19 mouse cellular contexts compared by ENCODE assay signal in the genomic region with DNA sequence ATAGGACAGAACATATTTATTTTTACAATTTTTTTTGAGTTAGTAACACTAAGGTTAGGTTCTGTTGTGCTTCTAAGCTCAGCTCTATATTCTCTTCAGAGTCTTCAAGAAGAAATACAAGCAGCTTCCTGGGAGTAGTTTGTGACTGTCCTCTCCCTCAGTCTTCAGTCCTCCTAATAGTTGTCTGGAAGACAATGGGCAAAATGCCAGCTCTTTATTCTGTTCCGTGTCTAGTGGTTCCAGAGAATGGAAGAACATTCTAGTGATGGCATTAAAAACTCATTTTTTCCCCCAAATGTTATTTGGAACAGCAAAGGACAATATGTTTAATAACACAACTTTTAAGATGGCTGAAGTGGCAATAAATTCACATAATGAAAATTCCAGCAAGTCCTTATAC.
A peak's percentile ranks its signal among the peaks of the same experiment; 100 is the strongest.
DNase-seq lines count a peak whose midpoint lies in the region; ATAC-seq and TF ChIP-seq lines count a peak whose summit lies in the region.
"Had no signal": no experiment of that assay in that cellular context is flagged by ENCODE, and none has a peak within 500 bp of the region (broad histone marks: within the 10 kb centered on the region; RNA-seq: fewer than 3 reads in every experiment).

No protein-coding gene starts in this region.

- no peak overlapping the region for H3K27ac ChIP-seq in forebrain, embryonic 14.5 days (ENCODE audit: low read depth, low read length)
- H3K27ac ChIP-seq in forebrain, embryonic 15.5 days (replicated peaks): no peak overlapping the region
- H3K27ac ChIP-seq in layer of hippocampus, adult 2 months: peak overlapping the region; percentile 49
- no peak overlapping the region for H3K27ac ChIP-seq in midbrain, postnatal 0 days (ENCODE audit: low read depth, low read length)
- no peak overlapping the region for H3K27ac ChIP-seq in midbrain, embryonic 16.5 days (ENCODE audit: low read length)
- H3K27ac ChIP-seq in neural tube, embryonic 15.5 days (replicated peaks): no peak overlapping the region
- H3K27ac ChIP-seq: embryonic facial prominence, embryonic 12.5 days; forebrain, embryonic 10.5 days had no signal

- WGBS in forebrain, embryonic 14.5 days: 12% methylated on average over 1 of the region's 1 CpGs
- WGBS in forebrain, embryonic 15.5 days: 24% methylated on average over 1 of the region's 1 CpGs
- WGBS in midbrain, postnatal 0 days: 31% methylated on average over 1 of the region's 1 CpGs
- 36% methylated on average over 1 of the region's 1 CpGs for WGBS in midbrain, embryonic 16.5 days
- WGBS in neural tube, embryonic 15.5 days: 16% methylated on average over 1 of the region's 1 CpGs

- H3K9ac ChIP-seq in forebrain, embryonic 14.5 days (ENCODE audit: low read length): no peak overlapping the region
- no peak overlapping the region for H3K9ac ChIP-seq in forebrain, embryonic 15.5 days (replicated peaks)
- H3K9ac ChIP-seq in midbrain, postnatal 0 days (replicated peaks; ENCODE audit: low read length, poor library complexity, severe bottlenecking): no peak overlapping the region
- H3K9ac ChIP-seq in midbrain, embryonic 16.5 days (ENCODE audit: low read depth, low read length): no peak overlapping the region
- H3K9ac ChIP-seq in neural tube, embryonic 15.5 days (replicated peaks): no peak overlapping the region
- H3K9ac ChIP-seq: embryonic facial prominence, embryonic 12.5 days had no signal

- peaks cover 11% of the 10 kb centered on the region for H3K4me1 ChIP-seq in forebrain, embryonic 14.5 days (ENCODE audit: control insufficient read depth, insufficient read depth, low read length)
- H3K4me1 ChIP-seq in forebrain, embryonic 15.5 days: peaks cover 16% of the 10 kb centered on the region
- peaks cover 6% of the 10 kb centered on the region; the same call in 1 of the 2 replicates for H3K4me1 ChIP-seq in midbrain, postnatal 0 days (ENCODE audit: insufficient read depth, low read length)
- peaks cover 19% of the 10 kb centered on the region for H3K4me1 ChIP-seq in midbrain, embryonic 16.5 days (ENCODE audit: control insufficient read depth, insufficient read depth, low read length)
- H3K4me1 ChIP-seq in neural tube, embryonic 15.5 days: peaks cover 31% of the 10 kb centered on the region
- H3K4me1 ChIP-seq: megakaryocyte, embryonic 14.5 days had no signal

- H3K36me3 ChIP-seq in forebrain, embryonic 14.5 days (ENCODE audit: control insufficient read depth, insufficient read depth, low read length): no peaks in the 10 kb centered on the region
- H3K36me3 ChIP-seq in forebrain, embryonic 15.5 days: no peaks in the 10 kb centered on the region
- no peaks in the 10 kb centered on the region for H3K36me3 ChIP-seq in midbrain, postnatal 0 days (ENCODE audit: insufficient read depth, low read length)
- no peaks in the 10 kb centered on the region for H3K36me3 ChIP-seq in midbrain, embryonic 16.5 days (ENCODE audit: control insufficient read depth, insufficient read depth, low read length)
- no peaks in the 10 kb centered on the region for H3K36me3 ChIP-seq in neural tube, embryonic 15.5 days
- H3K36me3 ChIP-seq: embryonic facial prominence, embryonic 12.5 days had no signal

- H3K4me3 ChIP-seq in forebrain, embryonic 14.5 days (ENCODE audit: low read depth, low read length): no peak overlapping the region
- H3K4me3 ChIP-seq in forebrain, embryonic 15.5 days: no peak overlapping the region
- H3K4me3 ChIP-seq in layer of hippocampus, adult 2 months: no peak overlapping the region
- no peak overlapping the region for H3K4me3 ChIP-seq in midbrain, postnatal 0 days (ENCODE audit: low read depth, low read length)
- H3K4me3 ChIP-seq in midbrain, embryonic 16.5 days (ENCODE audit: low read depth, low read length): no peak overlapping the region
- no peak overlapping the region for H3K4me3 ChIP-seq in neural tube, embryonic 15.5 days (replicated peaks)
- H3K4me3 ChIP-seq: embryonic facial prominence, embryonic 12.5 days; forebrain, embryonic 10.5 days; megakaryocyte, embryonic 14.5 days had no signal

- no peaks in the 10 kb centered on the region for H3K9me3 ChIP-seq in forebrain, embryonic 14.5 days (replicated peaks; ENCODE audit: control insufficient read depth, low read length)
- H3K9me3 ChIP-seq in forebrain, embryonic 15.5 days: no peaks in the 10 kb centered on the region
- no peaks in the 10 kb centered on the region for H3K9me3 ChIP-seq in midbrain, postnatal 0 days (ENCODE audit: low read length)
- no peaks in the 10 kb centered on the region for H3K9me3 ChIP-seq in midbrain, embryonic 16.5 days (replicated peaks; ENCODE audit: control insufficient read depth, low read length, poor library complexity, severe bottlenecking)
- H3K9me3 ChIP-seq in neural tube, embryonic 15.5 days (replicated peaks): no peaks in the 10 kb centered on the region
- H3K9me3 ChIP-seq: embryonic facial prominence, embryonic 12.5 days; forebrain, embryonic 10.5 days had no signal

- no peak for TF ChIP-seq CTCF in layer of hippocampus, adult 2 months (conservative IDR thresholded peaks at IDR 0.05)
- no peak for TF ChIP-seq CTCF in midbrain, postnatal 0 days (IDR thresholded peaks at IDR 0.05)

- peak; percentile 39 for DNase-seq in forebrain, embryonic 14.5 days (ENCODE audit: low spot score)
- DNase-seq in layer of hippocampus, adult 2 months (ENCODE audit: low spot score in 2 of 2): no peak
- no peak for DNase-seq in layer of hippocampus, postnatal 25 days (ENCODE audit: extremely low spot score in 1 of 2, low spot score in 1 of 2)
- DNase-seq in midbrain, postnatal 0 days (ENCODE audit: low spot score): peak; percentile 44
- no peak for DNase-seq in gastrocnemius, adult 18-20 months (ENCODE audit: low spot score)
- DNase-seq: cerebellum, adult 8-10 months; kidney, adult 9 months; retina, postnatal 1 day; right cerebral cortex, postnatal 4 days; thymus, postnatal 25 days had no signal

- no peak overlapping the region for H3K4me2 ChIP-seq in forebrain, embryonic 14.5 days (ENCODE audit: low read length)
- H3K4me2 ChIP-seq in forebrain, embryonic 15.5 days (replicated peaks): no peak overlapping the region
- no peak overlapping the region for H3K4me2 ChIP-seq in midbrain, postnatal 0 days (ENCODE audit: low read depth, low read length, poor library complexity, severe bottlenecking)
- no peak overlapping the region for H3K4me2 ChIP-seq in midbrain, embryonic 16.5 days (ENCODE audit: low read length)
- H3K4me2 ChIP-seq in neural tube, embryonic 15.5 days: no peak overlapping the region
- H3K4me2 ChIP-seq: embryonic facial prominence, embryonic 12.5 days; heart, embryonic 11.5 days had no signal

- ATAC-seq in forebrain, embryonic 14.5 days: no peak
- ATAC-seq in forebrain, embryonic 15.5 days (replicated peaks): no peak
- no peak for ATAC-seq in midbrain, postnatal 0 days (ENCODE audit: low FRiP score)
- no peak for ATAC-seq in midbrain, embryonic 16.5 days
- no peak for ATAC-seq in neural tube, embryonic 15.5 days (ENCODE audit: low FRiP score)
- ATAC-seq: inflammation-experienced regulatory T-cells, adult 6 months had no signal

- no peaks in the 10 kb centered on the region for H3K27me3 ChIP-seq in forebrain, embryonic 14.5 days (replicated peaks; ENCODE audit: control insufficient read depth, insufficient read depth, low read length)
- H3K27me3 ChIP-seq in forebrain, embryonic 15.5 days: no peaks in the 10 kb centered on the region
- no peaks in the 10 kb centered on the region for H3K27me3 ChIP-seq in midbrain, postnatal 0 days (ENCODE audit: insufficient read depth, low read length)
- no peaks in the 10 kb centered on the region for H3K27me3 ChIP-seq in midbrain, embryonic 16.5 days (ENCODE audit: control insufficient read depth, insufficient read depth, low read depth, low read length)
- no peaks in the 10 kb centered on the region for H3K27me3 ChIP-seq in neural tube, embryonic 15.5 days (replicated peaks)
- H3K27me3 ChIP-seq: CH12.LX; embryonic facial prominence, embryonic 12.5 days; megakaryocyte, embryonic 14.5 days had no signal

Comparison
In these comparisons a context has a peak if more than half of its experiments do, and no peak if none do; other contexts are left out.
1. DNase-seq: peak in forebrain, embryonic 14.5 days (single experiment) and midbrain, postnatal 0 days (single experiment); none in layer of hippocampus, adult 2 months (0 of 2), layer of hippocampus, postnatal 25 days (0 of 2) and gastrocnemius, adult 18-20 months (single experiment).